Mouse (Mus musculus) T-cell, adult 2 months (primary cell): ENCODE results near the gene Pdc.
"Not testable (repeated sequence)": the region's sequence is repeated elsewhere in the genome, so short reads cannot be mapped to it uniquely, and the experiment has no call there.

ENCODE experiments used
- DNase-seq: peaks from one replicate; pipeline ENCODE4 v3.0.0; 2022; ENCODE audit warnings: low spot score

Gene Pdc

DNA sequence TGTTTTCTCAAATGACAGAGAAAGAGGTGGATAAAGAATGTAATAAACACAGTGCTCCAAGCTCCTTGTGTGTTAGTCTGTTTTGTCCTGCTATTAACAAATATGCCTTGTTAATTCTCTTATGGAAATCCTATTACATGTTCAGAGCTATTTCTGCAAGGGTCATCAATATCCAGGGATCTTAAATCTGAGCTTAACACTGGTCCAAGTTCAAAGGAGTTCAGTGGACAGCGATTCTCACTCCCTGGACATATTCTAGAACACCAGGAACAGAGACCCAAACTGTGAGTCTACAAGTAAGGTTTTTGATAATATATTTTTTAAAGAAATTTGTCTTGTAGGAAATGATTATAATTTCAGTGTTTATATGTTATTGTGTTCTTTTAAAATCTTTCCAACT lies at the start of gene Pdc:
TSS of gene Pdc (plus strand) at position 213 of the 400 bp plus-strand sequence.
- DNase-seq = no peak

GRCm38 (mm10) chr1:150294051-150294450 lies 25.2 kb upstream of the Pdc start:
- DNase-seq = not testable (repeated sequence)

GRCm38 (mm10) chr1:150307599-150307998 lies 11.6 kb upstream of the Pdc start:
- DNase-seq = no peak

GRCm38 (mm10) chr1:150335111-150335510 lies 15.9 kb downstream of the Pdc start:
- no peak for DNase-seq

DNA sequence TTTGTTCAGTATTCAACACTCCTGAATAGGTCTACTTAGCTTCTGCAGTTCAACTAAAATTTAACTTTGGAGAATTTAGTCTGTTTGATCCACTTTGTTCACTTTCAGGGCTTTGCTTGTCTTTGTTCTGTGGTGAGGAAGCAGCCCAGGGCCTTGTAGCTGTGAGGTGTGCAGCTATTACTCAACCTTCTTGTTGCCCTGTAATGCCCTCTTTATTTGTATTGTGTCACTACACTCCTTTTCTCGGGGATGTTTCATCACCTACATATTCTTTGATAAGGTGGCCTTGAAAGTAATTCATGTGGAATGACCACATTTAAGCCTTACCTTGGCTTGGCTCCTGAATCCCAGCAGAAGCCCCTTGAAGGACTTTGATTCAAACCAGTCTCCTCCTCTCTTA lies 41.6 kb downstream of the Pdc start:
- no peak for DNase-seq

- DNase-seq = no peak
These were observed 53.7 kb downstream of the Pdc start for GRCm38 (mm10) chr1:150372895-150373294.

DNA sequence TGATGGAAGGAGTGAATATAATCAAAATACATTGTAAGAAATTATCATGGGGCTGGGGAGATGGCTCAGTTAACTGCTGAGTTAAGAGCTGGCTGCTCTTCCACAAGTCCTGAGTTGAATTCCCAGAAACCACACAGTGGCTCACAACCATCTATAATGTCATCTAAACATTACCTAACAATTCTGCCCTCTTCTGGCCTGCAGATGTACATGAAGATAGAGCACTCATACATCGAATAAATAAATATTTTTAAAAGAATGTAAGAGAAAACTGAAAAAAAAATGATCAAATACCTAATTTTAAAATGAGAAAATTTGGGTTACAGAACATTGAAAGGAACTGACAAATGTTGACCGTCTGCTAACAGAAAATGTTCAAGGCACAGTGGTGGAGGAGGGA lies 55.0 kb downstream of the Pdc start:
- DNase-seq = no peak
